Mouse (Mus musculus) MEL (cell line): ENCODE data around the gene Cramp1l. TPM values are rescaled to one million over a fixed set of nuclear protein-coding genes. Genes with fewer than 3 reads are reported as not detected.
A peak's percentile ranks its signal among the peaks of the same experiment; 100 is the strongest.

Experiments used
- DNase-seq: peaks from one replicate; pipeline ENCODE4 v3.0.0; 2011; ENCODE audit warnings: low read depth, low spot score
- H3K27ac ChIP-seq: 2 replicates; pipeline ENCODE4 v1.5.1; 2012; ENCODE audit warnings: low read depth, mild to moderate bottlenecking, control low read depth, low read length, moderate library complexity; ENCODE audit not compliant: control insufficient read depth
- H3K27me3 ChIP-seq, 2 experiments: fragments of 150-350 bp in 1 of 2; sonication (generic) in 1 of 2; 2 replicates each; pipeline ENCODE4 v1.6.1; 2012; ENCODE audit warnings: low read length in 2 of 2, mild to moderate bottlenecking in 2 of 2, improper control_type of control experiment in 1 of 2, moderate library complexity in 1 of 2; ENCODE audit not compliant: insufficient read depth in 2 of 2, control insufficient read depth in 1 of 2
- H3K36me3 ChIP-seq, 2 experiments: 2 replicates each; pipeline ENCODE4 v1.6.1; 2012 to 2014; ENCODE audit warnings: low read length in 2 of 2, improper control_type of control experiment in 1 of 2, inconsistent platforms in 1 of 2, mild to moderate bottlenecking in 1 of 2; ENCODE audit not compliant: insufficient read depth in 2 of 2, control insufficient read depth in 1 of 2
- H3K4me1 ChIP-seq, 2 experiments: fragments of 150-350 bp in 1 of 2; sonication (generic) in 1 of 2; 2 replicates each; pipeline ENCODE4 v1.6.1; 2012; ENCODE audit warnings: low read length in 2 of 2, improper control_type of control experiment in 1 of 2, mild to moderate bottlenecking in 1 of 2; ENCODE audit not compliant: insufficient read depth in 2 of 2, control insufficient read depth in 1 of 2
- H3K4me3 ChIP-seq, 2 experiments: fragments of 150-350 bp in 1 of 2; sonication (generic) in 1 of 2; 2 replicates each; pipeline ENCODE4 v1.5.1; 2012; ENCODE audit warnings: low read depth in 2 of 2, low read length in 2 of 2, mild to moderate bottlenecking in 2 of 2, moderate library complexity in 2 of 2, control low read depth in 1 of 2, improper control_type of control experiment in 1 of 2; ENCODE audit not compliant: control insufficient read depth in 1 of 2, insufficient read depth in 1 of 2
- H3K79me2 ChIP-seq: 2 replicates; pipeline ENCODE4 v1.6.1; 2012; ENCODE audit warnings: mild to moderate bottlenecking, low read length, moderate library complexity; ENCODE audit not compliant: control insufficient read depth, poor library complexity, insufficient read depth
- H3K9ac ChIP-seq: 2 replicates; pipeline ENCODE4 v1.6.1; 2012; ENCODE audit warnings: low read depth, mild to moderate bottlenecking, control low read depth, low read length, moderate library complexity; ENCODE audit not compliant: control insufficient read depth, poor library complexity, severe bottlenecking
- H3K9me3 ChIP-seq: fragments of 150-350 bp; sonication (generic); replicated peaks from 2 replicates; pipeline ENCODE4 v1.6.1; 2012; ENCODE audit warnings: mild to moderate bottlenecking, low read length, improper control_type of control experiment, moderate library complexity; ENCODE audit not compliant: insufficient read depth
- CHD2 ChIP-seq: IDR thresholded peaks from 2 replicates; pipeline ENCODE4 v1.6.1; 2011; ENCODE audit warnings: low read length, improper control_type of control experiment
- E2F4 ChIP-seq: IDR thresholded peaks from 2 replicates; pipeline ENCODE4 v1.6.1; 2011; ENCODE audit warnings: low read depth, low read length, improper control_type of control experiment, borderline replicate concordance
- ELF1 ChIP-seq: IDR thresholded peaks from 2 replicates; pipeline ENCODE4 v1.6.1; 2014; ENCODE audit warnings: low read depth, mild to moderate bottlenecking, inconsistent platforms, low read length, improper control_type of control experiment, moderate library complexity
- ETS1 ChIP-seq: IDR thresholded peaks from 2 replicates; pipeline ENCODE4 v1.6.1; 2012; ENCODE audit warnings: low read depth, mild to moderate bottlenecking, inconsistent platforms, low read length, improper control_type of control experiment, moderate library complexity
- GABPA ChIP-seq: IDR thresholded peaks from 2 replicates; pipeline ENCODE4 v1.6.1; 2012; ENCODE audit warnings: low read depth, mild to moderate bottlenecking, inconsistent platforms, low read length, improper control_type of control experiment, moderate library complexity
- GATA1 ChIP-seq: IDR thresholded peaks from 2 replicates; pipeline ENCODE4 v1.6.1; 2011; ENCODE audit warnings: low read depth, low read length, improper control_type of control experiment
- HCFC1 ChIP-seq: IDR thresholded peaks from 2 replicates; pipeline ENCODE4 v1.6.1; 2012; ENCODE audit warnings: low read depth, mild to moderate bottlenecking, inconsistent platforms, low read length, improper control_type of control experiment, moderate library complexity
- MAFK ChIP-seq: IDR thresholded peaks from 2 replicates; pipeline ENCODE4 v1.6.1; 2011; ENCODE audit warnings: low read depth, mild to moderate bottlenecking, low read length, improper control_type of control experiment, borderline replicate concordance
- MAX ChIP-seq: IDR thresholded peaks from 2 replicates; pipeline ENCODE4 v1.6.1; 2011; ENCODE audit warnings: low read length, improper control_type of control experiment
- MXI1 ChIP-seq: IDR thresholded peaks from 2 replicates; pipeline ENCODE4 v1.6.1; 2011; ENCODE audit warnings: mild to moderate bottlenecking, low read depth, low read length, improper control_type of control experiment
- MYC ChIP-seq: IDR thresholded peaks from 2 replicates; pipeline ENCODE4 v1.6.1; 2011; ENCODE audit warnings: low read depth, mild to moderate bottlenecking, low read length, improper control_type of control experiment, moderate library complexity
- NELFE ChIP-seq: IDR thresholded peaks from 2 replicates; pipeline ENCODE4 v1.6.1; 2011; ENCODE audit warnings: low read depth, low read length, improper control_type of control experiment
- NRF1 ChIP-seq: IDR thresholded peaks from 2 replicates; pipeline ENCODE4 v1.6.1; 2014; ENCODE audit warnings: low read depth, mild to moderate bottlenecking, inconsistent platforms, low read length, improper control_type of control experiment, moderate library complexity; ENCODE audit not compliant: poor library complexity, insufficient read depth, severe bottlenecking
- POLR2A ChIP-seq, 2 experiments: IDR thresholded peaks; 2 replicates each; pipeline ENCODE4 v1.6.1; 2011 to 2012; ENCODE audit warnings: low read length in 2 of 2, mild to moderate bottlenecking in 2 of 2, control low read depth in 1 of 2, improper control_type of control experiment in 1 of 2, low read depth in 1 of 2, moderate library complexity in 1 of 2; ENCODE audit not compliant: control insufficient read depth in 1 of 2, insufficient read depth in 1 of 2, poor library complexity in 1 of 2
- RCOR1 ChIP-seq: IDR thresholded peaks from 2 replicates; pipeline ENCODE4 v1.6.1; 2012; ENCODE audit warnings: low read depth, mild to moderate bottlenecking, inconsistent platforms, low read length, improper control_type of control experiment
- SIN3A ChIP-seq: IDR thresholded peaks from 2 replicates; pipeline ENCODE4 v1.6.1; 2012; ENCODE audit warnings: low read length, improper control_type of control experiment, inconsistent platforms
- SMC3 ChIP-seq: IDR thresholded peaks from 2 replicates; pipeline ENCODE4 v1.6.1; 2011; ENCODE audit warnings: low read depth, low read length, improper control_type of control experiment
- TAL1 ChIP-seq: IDR thresholded peaks from 2 replicates; pipeline ENCODE4 v1.6.1; 2012; ENCODE audit warnings: mild to moderate bottlenecking, inconsistent platforms, low read length, moderate library complexity, mixed read lengths
- TBP ChIP-seq: IDR thresholded peaks from 2 replicates; pipeline ENCODE4 v1.8.0; 2011; ENCODE audit warnings: low read depth, low read length, improper control_type of control experiment
- UBTF ChIP-seq: IDR thresholded peaks from 2 replicates; pipeline ENCODE4 v1.6.1; 2012; ENCODE audit warnings: low read depth, mild to moderate bottlenecking, inconsistent platforms, low read length, improper control_type of control experiment, moderate library complexity, borderline replicate concordance; ENCODE audit not compliant: insufficient read depth
- ZKSCAN1 ChIP-seq: IDR thresholded peaks from 2 replicates; pipeline ENCODE4 v1.6.1; 2012; ENCODE audit warnings: low read depth, mild to moderate bottlenecking, inconsistent platforms, low read length, improper control_type of control experiment, moderate library complexity
- ZMIZ1 ChIP-seq: IDR thresholded peaks from 2 replicates; pipeline ENCODE4 v1.6.1; 2012; ENCODE audit warnings: low read depth, mild to moderate bottlenecking, inconsistent platforms, low read length, improper control_type of control experiment, moderate library complexity
- polyA plus RNA-seq, 2 experiments: library from polyadenylated mRNA; stranded (reverse) in 1 of 2; unstranded in 1 of 2; fragments of >175 nt in 1 of 2; fragments of >200 nt in 1 of 2; gene quantifications; 2 replicates each; pipeline versions ENCODE4 v1.2.1 to v1.2.4; 2012; ENCODE audit warnings: low replicate concordance in 2 of 2, low read depth in 1 of 2; ENCODE audit not compliant: insufficient read length in 2 of 2, insufficient read depth in 1 of 2, missing spikeins in 1 of 2
- total RNA-seq: library from RNA; depleted of rRNA; stranded (reverse); fragments of 300-350 nt; gene quantifications from 2 replicates; pipeline ENCODE4 v1.2.3, GENCODE M21; 2012

Gene Cramp1l
- total and polyA plus RNA-seq, 3 experiments: 2.4 to 5.1 TPM; not detected in 1

- TF ChIP-seq ETS1 (no peak), SIN3A (peak; percentile 63), ELF1 (no peak), SMC3 (no peak), MYC (no peak), MXI1 (peak; percentile 4; the same call in 1 of the 2 replicates), GATA1 (0 out of 2 replicates have a peak, but pooled peaks have one; percentile 19)
- TF ChIP-seq, all 39 proteins: peak for 9
Observed at GRCm38 (mm10) chr17:24960852-24961715, 54.5 kb downstream of the Cramp1l start (continued).

- H3K36me3 ChIP-seq: peaks cover 1 to 11% of the 10 kb centered on the region in 2 experiments; a peak in 3 of 4 replicates
Observed at GRCm38 (mm10) chr17:24960135-24960851, 55.3 kb downstream of the Cramp1l start, which contains the start of gene Jpt2. TSS of gene Jpt2 (minus strand) at chr17:24960689.

GRCm38 (mm10) chr17:24959371-24959770 is 56.2 kb downstream of the Cramp1l start:
- no peak for DNase-seq
- no peaks in the 10 kb centered on the region for H3K9me3 ChIP-seq
- peak overlapping the region; percentile 71 to 73 for H3K4me3 ChIP-seq
- peak overlapping the region; percentile 93 for H3K9ac ChIP-seq
- H3K79me2 ChIP-seq: peaks cover 17% of the 10 kb centered on the region
- no peak overlapping the region for H3K27ac ChIP-seq
- H3K36me3 ChIP-seq: peaks cover 1 to 11% of the 10 kb centered on the region in 2 experiments; a peak in 3 of 4 replicates
- H3K27me3 ChIP-seq: no peaks in the 10 kb centered on the region
- peaks cover 2 to 11% of the 10 kb centered on the region in 2 experiments; a peak in 3 of 4 replicates for H3K4me1 ChIP-seq
- TF ChIP-seq ZMIZ1 (no peak), MXI1 (no peak), ETS1 (no peak), TBP (no peak), E2F4 (no peak), ZKSCAN1 (no peak), MAX (no peak), TAL1 (no peak), POLR2A (IDR thresholded peaks at IDR 0.05; ENCODE audit: control insufficient read depth in 1 of 2, insufficient read depth in 1 of 2, low read depth in 1 of 2, low read length in 2 of 2, poor library complexity in 1 of 2) (no peak), SIN3A (no peak), SMC3 (no peak), MAFK (no peak), GATA1 (no peak), GABPA (no peak), HCFC1 (no peak), CHD2 (no peak), NRF1 (no peak)

More at GRCm38 (mm10) chr17:24960135-24960851, 55.3 kb downstream of the Cramp1l start, which contains the start of gene Jpt2:
- Histone ChIP-seq H3K4me1 (peaks cover 2 to 11% of the 10 kb centered on the region in 2 experiments; a peak in 3 of 4 replicates), H3K79me2 (peaks cover 17% of the 10 kb centered on the region), H3K9ac (peak within 1 kb of the TSS; percentile 93), H3K27me3 (no peaks in the 10 kb centered on the region), H3K9me3 (no peaks in the 10 kb centered on the region), H3K27ac (peak within 1 kb of the TSS; percentile 81)
- peak; percentile 95 for DNase-seq
- peak; percentile 45 for TF ChIP-seq NELFE
- TF ChIP-seq POLR2A (IDR thresholded peaks at IDR 0.05; ENCODE audit: control insufficient read depth in 1 of 2, insufficient read depth in 1 of 2, low read depth in 1 of 2, low read length in 2 of 2, poor library complexity in 1 of 2): peak; percentile 54 to 67; a peak in 2 of 4 replicates
- no peak for TF ChIP-seq HCFC1
- peak; percentile 55; the same call in 1 of the 2 replicates for TF ChIP-seq MXI1
- TF ChIP-seq TAL1: no peak
- TF ChIP-seq E2F4: 0 out of 2 replicates have a peak, but pooled peaks have one; percentile 13
- peak; percentile 59 for TF ChIP-seq CHD2
- TF ChIP-seq RCOR1: no peak
- TF ChIP-seq MAX: peak; percentile 53
- 0 out of 2 replicates have a peak, but pooled peaks have one; percentile 40 for TF ChIP-seq MYC
- no peak for TF ChIP-seq UBTF
- peak; percentile 51; the same call in 1 of the 2 replicates for TF ChIP-seq NRF1
- TF ChIP-seq, all 39 proteins: peak for 8
- H3K4me3 ChIP-seq: peak within 1 kb of the TSS; percentile 74
